Mouse (Mus musculus): ENCODE results near the gene Rab23. TPM values are rescaled to one million over a fixed set of nuclear protein-coding genes. Genes with fewer than 3 reads are reported as not detected.

The Rab23 gene
- polyA plus RNA-seq (2016; fragmentation: Nextera tagmentation; extraction: Ambion mirVana) = 8.4 and 8.9 TPM in 2 replicates

DNA sequence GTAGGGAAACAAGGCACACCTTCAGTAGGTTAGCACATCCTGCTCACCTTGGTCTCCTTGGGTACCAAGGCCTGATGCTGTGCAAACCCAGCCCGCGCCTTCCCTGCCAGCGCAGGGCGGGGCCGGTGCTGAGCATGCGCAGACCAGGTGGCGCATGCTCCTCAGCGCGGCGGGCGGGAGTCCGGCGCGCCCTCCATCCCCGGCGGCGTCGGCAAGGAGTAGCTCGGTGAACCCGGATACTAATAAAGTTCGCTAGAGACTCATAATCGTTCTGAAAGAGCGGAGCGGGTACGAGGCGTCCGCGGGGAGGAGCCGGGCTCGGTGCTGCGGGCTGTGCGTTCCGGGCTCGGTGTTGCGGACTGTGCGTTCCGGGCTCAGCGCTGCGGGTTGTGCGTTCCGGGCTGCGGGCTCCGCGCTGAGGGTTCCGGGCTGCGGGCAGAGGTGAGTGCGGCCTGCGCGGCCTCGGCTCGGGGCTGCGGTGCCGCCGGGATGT is at the start of gene Rab23:
Gene Rab23 (plus strand): TSS at position 155 of the 493 bp plus-strand sequence.
- Histone ChIP-seq H3K27ac (peak within 1 kb of the TSS; percentile 83), H3K36me3 (peaks cover 27% of the 10 kb centered on the region), H3K27me3 (replicated peaks) (peaks cover 5% of the 10 kb centered on the region), H3K4me2 (peak within 1 kb of the TSS; percentile 94), H3K9ac (peak within 1 kb of the TSS; percentile 86), H3K9me3 (replicated peaks) (no peaks in the 10 kb centered on the region), H3K4me3 (peak within 1 kb of the TSS; percentile 75), H3K4me1 (peaks cover 16% of the 10 kb centered on the region)
- under 1% methylated on average over 54 of the region's 54 CpGs for WGBS (ENCODE audit: insufficient replicate concordance)
- peak; percentile 95 for ATAC-seq

DNA sequence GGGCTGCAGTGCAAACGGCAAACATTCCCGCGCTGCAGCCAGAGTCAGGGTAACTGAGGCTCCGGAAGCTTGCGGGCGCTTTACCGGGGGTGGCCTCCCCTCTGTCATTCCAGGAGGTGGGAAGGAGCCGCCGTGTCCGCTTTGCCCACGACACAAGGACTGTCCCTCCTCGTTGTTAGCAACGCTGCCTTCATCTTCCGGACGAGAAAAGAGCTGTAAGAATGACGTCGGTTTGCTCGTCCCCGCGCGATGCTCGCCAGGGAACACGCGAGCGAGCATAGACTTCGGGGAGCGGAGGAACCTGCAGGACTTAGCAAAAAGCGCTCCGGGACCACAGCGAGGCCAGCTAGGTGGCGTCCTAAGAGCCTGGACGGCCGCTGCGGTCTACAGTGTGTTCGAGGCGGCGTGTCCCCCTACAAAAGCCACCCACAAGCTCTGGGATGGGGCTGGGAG is 49.5 kb upstream of the Rab23 start:
- peaks cover 60% of the 10 kb centered on the region for H3K4me1 ChIP-seq

DNA sequence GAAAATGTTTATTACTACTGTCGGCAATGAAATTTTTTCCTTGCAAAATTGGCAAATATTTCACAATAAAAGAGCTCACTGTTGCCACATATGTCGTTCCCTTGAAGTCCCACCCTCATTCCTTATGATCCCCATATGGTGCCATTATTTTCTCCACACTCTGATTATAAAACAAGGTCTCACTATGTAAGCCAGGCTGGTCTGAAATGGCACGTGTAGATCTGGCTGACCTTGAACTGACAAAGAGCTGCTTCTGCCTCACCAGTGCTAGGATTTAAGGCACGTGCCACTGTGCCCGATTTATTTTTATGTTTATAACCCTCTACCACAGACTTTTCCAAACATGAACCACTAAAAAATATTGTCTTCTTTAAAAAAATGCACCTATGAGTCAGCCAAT is 48.2 kb upstream of the Rab23 start:
- WGBS (ENCODE audit: insufficient replicate concordance) = 73% methylated on average over 5 of the region's 5 CpGs
- peaks cover 47% of the 10 kb centered on the region for H3K4me1 ChIP-seq
- no peak for ATAC-seq
- H3K36me3 ChIP-seq = peaks cover 19% of the 10 kb centered on the region
- H3K4me3 ChIP-seq = no peak overlapping the region
- H3K27ac ChIP-seq = peak overlapping the region; percentile 42; the same call in 1 of the 2 replicates
- 0 out of 2 replicates have a peak overlapping the region, but pooled peaks have one; percentile 14 for H3K4me2 ChIP-seq
- H3K27me3 ChIP-seq (replicated peaks) = 0 out of 2 replicates have a peak, but pooled peaks cover 10% of the 10 kb centered on the region
- H3K9ac ChIP-seq = no peak overlapping the region
- H3K9me3 ChIP-seq (replicated peaks) = no peaks in the 10 kb centered on the region

More for the DNA sequence above, 49.5 kb upstream of the Rab23 start:
- Histone ChIP-seq H3K4me3 (peak overlapping the region; percentile 80), H3K27me3 (replicated peaks) (0 out of 2 replicates have a peak, but pooled peaks cover 5% of the 10 kb centered on the region), H3K9ac (peak overlapping the region; percentile 84), H3K4me2 (peak overlapping the region; percentile 93), H3K27ac (peak overlapping the region; percentile 91), H3K36me3 (peaks cover 31% of the 10 kb centered on the region), H3K9me3 (replicated peaks) (no peaks in the 10 kb centered on the region)
- under 1% methylated on average over 37 of the region's 37 CpGs for WGBS (ENCODE audit: insufficient replicate concordance)
- ATAC-seq = peak; percentile 78

DNA sequence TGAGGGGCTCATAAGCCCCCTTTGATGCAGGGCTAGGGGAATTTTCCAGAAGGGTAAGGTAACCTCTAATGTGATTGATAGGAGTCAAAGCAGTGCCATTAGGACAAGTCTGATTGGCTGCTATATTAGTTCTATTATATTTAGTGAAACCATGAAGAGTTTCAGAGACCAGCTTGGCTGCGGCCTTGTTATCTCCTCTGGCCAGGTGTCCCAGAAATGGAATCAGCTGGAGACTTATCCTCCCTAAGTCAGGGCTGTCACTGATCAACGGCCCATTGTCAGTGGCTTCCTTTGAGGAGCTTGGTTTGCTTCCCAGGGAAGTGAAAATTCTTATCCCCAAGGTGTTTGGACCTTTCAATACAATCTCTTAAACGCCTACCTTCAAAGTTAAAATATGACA is 47.6 kb upstream of the Rab23 start:
- Histone ChIP-seq H3K4me3 (no peak overlapping the region), H3K9ac (no peak overlapping the region), H3K27me3 (replicated peaks) (0 out of 2 replicates have a peak, but pooled peaks cover 11% of the 10 kb centered on the region), H3K4me1 (peaks cover 41% of the 10 kb centered on the region), H3K9me3 (replicated peaks) (no peaks in the 10 kb centered on the region), H3K4me2 (peak overlapping the region; percentile 41), H3K36me3 (peaks cover 12% of the 10 kb centered on the region), H3K27ac (peak overlapping the region; percentile 52)
- WGBS (ENCODE audit: insufficient replicate concordance) = 40% methylated on average over 3 of the region's 3 CpGs
- ATAC-seq = peak; percentile 70

DNA sequence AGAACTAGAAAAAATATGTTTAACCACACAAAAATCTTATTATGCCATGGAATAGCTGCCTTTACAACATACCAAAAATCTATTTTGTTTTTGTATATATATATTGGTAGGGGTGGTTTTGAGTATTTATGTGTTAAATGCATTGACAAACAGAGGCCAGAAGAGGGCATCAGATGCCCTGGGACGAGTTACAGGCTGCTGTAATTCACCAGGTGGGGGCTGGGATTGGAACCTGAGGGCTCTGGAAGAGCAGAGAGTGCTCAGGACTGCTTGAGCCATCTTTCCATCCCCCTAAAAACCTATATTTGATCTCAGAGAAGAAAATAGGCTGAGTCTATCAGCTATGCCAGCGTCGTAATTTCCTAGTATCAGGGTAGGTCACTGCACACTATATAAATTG is 47.2 kb upstream of the Rab23 start:
- 22% methylated on average over 3 of the region's 3 CpGs for WGBS (ENCODE audit: insufficient replicate concordance)
- Histone ChIP-seq H3K4me3 (no peak overlapping the region), H3K36me3 (peaks cover 8% of the 10 kb centered on the region), H3K4me2 (peak overlapping the region; percentile 41; the same call in 1 of the 2 replicates), H3K9ac (no peak overlapping the region), H3K27ac (no peak overlapping the region), H3K9me3 (replicated peaks) (no peaks in the 10 kb centered on the region), H3K27me3 (replicated peaks) (0 out of 2 replicates have a peak, but pooled peaks cover 15% of the 10 kb centered on the region), H3K4me1 (peaks cover 37% of the 10 kb centered on the region)
- ATAC-seq = no peak

DNA sequence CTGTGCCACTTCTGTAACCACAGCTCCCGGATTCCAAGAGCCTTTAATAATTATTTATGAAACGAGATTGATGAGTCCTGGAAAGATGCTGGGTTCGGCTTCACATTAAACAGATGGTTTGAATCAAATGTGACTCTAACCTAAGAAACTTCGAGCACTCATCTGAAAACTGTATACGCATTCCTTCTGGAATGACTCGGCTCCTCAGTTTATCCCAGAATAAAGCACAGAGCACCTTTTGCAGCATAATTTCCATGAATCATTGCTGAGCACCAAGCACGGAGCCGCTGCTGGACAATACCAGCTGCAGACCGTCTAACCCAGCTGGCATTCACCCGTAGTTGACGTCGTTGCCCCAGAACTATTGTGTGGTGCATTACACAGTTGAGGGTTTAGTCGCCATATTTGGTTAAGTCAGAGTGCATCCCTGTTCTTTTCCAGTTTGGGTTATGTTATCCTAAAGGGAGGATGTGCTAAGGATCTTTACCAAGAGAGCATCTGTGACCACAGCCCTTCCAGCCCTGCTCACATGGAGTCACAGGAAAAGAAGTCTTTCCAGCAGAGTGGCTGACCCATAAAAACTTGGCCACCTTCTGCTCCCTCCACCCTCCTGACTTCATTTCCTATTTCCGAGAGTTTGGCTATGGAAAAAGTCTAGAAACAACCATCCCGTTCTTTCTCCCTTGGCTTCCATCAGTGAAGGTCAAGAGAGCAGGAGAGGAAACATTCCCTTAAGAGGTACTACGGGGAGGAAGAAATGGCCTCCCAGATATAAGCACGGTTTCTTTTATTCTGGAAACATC is 46.3 kb upstream of the Rab23 start:
- no peak overlapping the region for H3K4me2 ChIP-seq
- no peak overlapping the region for H3K27ac ChIP-seq
- H3K9ac ChIP-seq = no peak overlapping the region
- peaks cover 29% of the 10 kb centered on the region for H3K4me1 ChIP-seq
- WGBS (ENCODE audit: insufficient replicate concordance) = 66% methylated on average over 17 of the region's 17 CpGs
- no peak overlapping the region for H3K4me3 ChIP-seq
- H3K9me3 ChIP-seq (replicated peaks) = no peaks in the 10 kb centered on the region
- H3K27me3 ChIP-seq (replicated peaks) = 0 out of 2 replicates have a peak, but pooled peaks cover 16% of the 10 kb centered on the region
- no peaks in the 10 kb centered on the region for H3K36me3 ChIP-seq
- no peak for ATAC-seq

DNA sequence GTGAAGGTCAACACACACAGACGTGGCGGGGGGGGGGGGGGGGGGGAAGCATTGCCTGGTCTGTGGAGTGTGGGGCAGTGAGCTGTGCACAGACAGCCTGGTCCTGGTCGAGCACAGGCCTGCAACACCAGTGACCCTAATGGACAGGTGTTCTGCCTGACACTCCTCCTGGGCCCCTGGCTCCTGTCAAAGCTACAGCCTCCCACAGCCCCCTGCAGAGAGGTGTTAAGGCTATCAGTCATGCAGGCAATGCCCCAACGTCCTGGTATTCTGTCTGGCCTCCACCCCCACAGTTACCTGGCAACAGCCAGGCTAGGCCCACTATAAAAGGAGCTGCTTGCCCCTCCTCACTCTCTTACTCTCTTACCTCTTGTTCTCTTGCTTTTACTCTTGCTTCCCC is 39.3 kb upstream of the Rab23 start:
- Histone ChIP-seq H3K9ac (no peak overlapping the region), H3K27ac (no peak overlapping the region), H3K36me3 (no peaks in the 10 kb centered on the region), H3K9me3 (replicated peaks) (no peaks in the 10 kb centered on the region; the same call in 1 of the 2 replicates), H3K4me1 (no peaks in the 10 kb centered on the region), H3K4me2 (no peak overlapping the region), H3K4me3 (no peak overlapping the region), H3K27me3 (replicated peaks) (0 out of 2 replicates have a peak, but pooled peaks cover 15% of the 10 kb centered on the region)
- ATAC-seq = no peak
- 59% methylated on average over 4 of the region's 4 CpGs for WGBS (ENCODE audit: insufficient replicate concordance)

DNA sequence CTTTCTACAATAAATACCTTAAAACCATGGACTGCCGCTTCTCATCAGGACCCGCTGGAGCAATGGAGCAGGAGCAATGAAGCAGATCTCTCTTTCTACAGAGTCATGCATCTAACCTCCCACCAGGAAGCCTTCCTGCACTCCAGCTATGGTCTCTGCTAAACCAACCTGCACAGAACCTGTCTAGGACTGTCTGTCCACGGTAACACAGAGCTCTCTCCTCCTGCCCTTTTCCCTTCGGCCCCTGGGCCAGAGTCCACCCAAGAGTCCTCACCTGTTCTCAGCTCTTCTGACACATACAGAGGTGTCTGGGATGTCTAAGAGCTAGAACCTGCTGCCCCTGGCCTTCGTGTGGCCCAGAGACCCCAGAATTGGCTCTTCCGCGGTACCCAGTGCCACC is 38.8 kb upstream of the Rab23 start:
- 81% methylated on average over 7 of the region's 7 CpGs for WGBS (ENCODE audit: insufficient replicate concordance)
- H3K27ac ChIP-seq = no peak overlapping the region
- ATAC-seq = no peak

DNA sequence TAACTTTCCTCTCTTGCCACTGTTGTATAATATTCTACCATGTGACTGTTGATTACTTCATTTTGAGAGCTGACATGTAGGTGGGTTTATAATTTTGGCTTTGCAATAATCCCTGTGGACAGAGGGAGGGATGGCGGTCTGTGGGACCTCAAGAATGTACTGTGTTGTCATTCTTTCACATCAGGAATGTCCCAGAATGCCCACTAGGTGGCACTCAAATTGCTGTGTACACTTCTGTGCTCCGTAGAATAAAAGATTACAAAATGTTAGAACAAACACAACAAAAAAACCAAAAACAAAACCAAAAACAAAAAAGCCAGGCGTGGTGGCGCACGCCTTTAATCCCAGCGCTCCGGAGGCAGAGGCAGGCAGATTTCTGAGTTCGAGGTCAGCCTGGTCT is 35.2 kb upstream of the Rab23 start:
- 37% methylated on average over 8 of the region's 8 CpGs for WGBS (ENCODE audit: insufficient replicate concordance)
- H3K27me3 ChIP-seq (replicated peaks) = peaks cover 10% of the 10 kb centered on the region; the same call in 1 of the 2 replicates
- no peak overlapping the region for H3K4me3 ChIP-seq
- no peak overlapping the region for H3K4me2 ChIP-seq
- H3K4me1 ChIP-seq = no peaks in the 10 kb centered on the region
- H3K9me3 ChIP-seq (replicated peaks) = no peaks in the 10 kb centered on the region; the same call in 1 of the 2 replicates
- ATAC-seq = no peak
- no peak overlapping the region for H3K27ac ChIP-seq
- no peak overlapping the region for H3K9ac ChIP-seq
- H3K36me3 ChIP-seq = no peaks in the 10 kb centered on the region

More for the DNA sequence above, 38.8 kb upstream of the Rab23 start:
- Histone ChIP-seq H3K4me3 (no peak overlapping the region), H3K9ac (no peak overlapping the region), H3K36me3 (no peaks in the 10 kb centered on the region), H3K4me2 (no peak overlapping the region), H3K9me3 (replicated peaks) (no peaks in the 10 kb centered on the region; the same call in 1 of the 2 replicates), H3K4me1 (no peaks in the 10 kb centered on the region), H3K27me3 (replicated peaks) (0 out of 2 replicates have a peak, but pooled peaks cover 11% of the 10 kb centered on the region)

DNA sequence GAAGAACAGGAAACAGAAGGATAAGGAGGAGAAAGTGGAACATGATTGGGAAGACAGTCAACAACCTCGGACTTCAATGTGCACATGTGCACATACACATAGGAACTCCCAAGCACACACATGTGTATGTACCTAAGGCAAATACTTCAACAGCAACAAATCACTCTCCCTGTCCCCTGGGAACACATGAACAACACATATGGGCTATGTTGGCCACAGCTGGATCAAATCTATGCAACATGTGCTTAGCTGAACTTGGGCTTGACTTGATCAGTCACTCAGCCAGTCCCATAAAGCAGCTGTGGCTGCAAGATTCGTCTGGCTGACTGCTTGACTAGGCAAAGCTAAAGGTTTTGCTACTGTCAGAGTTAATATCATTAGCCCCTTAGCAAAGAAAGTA is 30.9 kb upstream of the Rab23 start:
- H3K9me3 ChIP-seq (replicated peaks) = no peaks in the 10 kb centered on the region
- H3K36me3 ChIP-seq = no peaks in the 10 kb centered on the region
- H3K27me3 ChIP-seq (replicated peaks) = peaks cover 10% of the 10 kb centered on the region; the same call in 1 of the 2 replicates
- no peak for ATAC-seq
- 53% methylated on average over 2 of the region's 2 CpGs for WGBS (ENCODE audit: insufficient replicate concordance)
- no peak overlapping the region for H3K9ac ChIP-seq
- H3K4me1 ChIP-seq = no peaks in the 10 kb centered on the region
- H3K4me3 ChIP-seq = no peak overlapping the region
- H3K4me2 ChIP-seq = no peak overlapping the region
- H3K27ac ChIP-seq = no peak overlapping the region

DNA sequence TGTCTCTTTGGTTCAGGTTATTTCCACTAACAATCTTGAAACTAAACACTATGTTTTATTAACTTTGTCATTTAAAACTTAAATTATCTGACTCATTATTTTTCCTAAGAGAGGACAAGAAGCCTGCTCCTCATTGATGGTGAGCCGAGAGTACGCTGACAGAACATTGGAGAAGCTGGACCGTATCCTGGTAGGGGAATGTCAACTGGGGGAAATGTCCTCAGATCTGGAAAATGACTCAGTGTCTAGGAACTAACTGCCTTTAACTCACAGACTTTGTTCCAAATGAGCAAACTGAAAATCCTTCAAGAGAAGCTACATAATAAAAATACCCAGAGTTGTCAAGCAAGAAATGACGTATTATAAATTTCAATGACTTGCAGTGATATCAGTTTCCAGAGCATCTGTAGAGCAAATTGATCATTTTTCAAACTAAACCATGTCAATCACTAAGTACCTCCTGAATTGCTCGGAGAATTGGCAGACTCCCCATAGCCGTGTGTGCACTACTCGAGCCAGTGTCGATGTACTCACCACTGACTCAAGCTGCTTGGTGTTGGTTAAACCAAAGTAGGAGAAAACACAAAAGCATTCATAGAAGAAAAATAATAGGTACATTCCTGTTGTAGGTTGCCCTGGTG is 30.1 kb upstream of the Rab23 start:
- Histone ChIP-seq H3K27ac (no peak overlapping the region), H3K36me3 (no peaks in the 10 kb centered on the region), H3K4me2 (no peak overlapping the region), H3K4me3 (no peak overlapping the region), H3K9me3 (replicated peaks) (no peaks in the 10 kb centered on the region), H3K27me3 (replicated peaks) (peaks cover 9% of the 10 kb centered on the region; the same call in 1 of the 2 replicates), H3K4me1 (no peaks in the 10 kb centered on the region), H3K9ac (no peak overlapping the region)
- WGBS (ENCODE audit: insufficient replicate concordance) = 73% methylated on average over 8 of the region's 8 CpGs
- ATAC-seq = no peak

DNA sequence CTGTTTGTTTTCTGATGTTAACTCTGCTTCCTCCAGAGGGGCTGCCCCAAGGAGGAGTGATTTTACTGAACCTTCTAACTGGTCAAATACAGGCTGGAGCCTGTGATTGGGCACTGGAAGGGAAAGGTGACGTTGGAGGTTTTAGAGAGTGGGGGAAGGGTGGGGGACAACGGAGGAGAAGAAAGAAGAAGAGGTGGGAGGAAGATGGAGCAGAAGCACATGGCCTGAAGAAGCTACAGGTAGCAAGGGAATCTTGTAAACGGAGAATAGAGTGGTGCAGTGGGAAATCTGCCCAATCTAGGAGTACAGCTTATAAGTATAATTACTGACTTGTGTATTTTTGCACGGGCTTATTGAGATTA is 29.6 kb upstream of the Rab23 start:
- Histone ChIP-seq H3K27ac (no peak overlapping the region), H3K4me3 (no peak overlapping the region), H3K4me1 (no peaks in the 10 kb centered on the region), H3K36me3 (no peaks in the 10 kb centered on the region), H3K9me3 (replicated peaks) (no peaks in the 10 kb centered on the region), H3K27me3 (replicated peaks) (peaks cover 9% of the 10 kb centered on the region; the same call in 1 of the 2 replicates), H3K4me2 (no peak overlapping the region), H3K9ac (no peak overlapping the region)
- no peak for ATAC-seq
- WGBS (ENCODE audit: insufficient replicate concordance) = 32% methylated on average over 4 of the region's 4 CpGs
